Mouse (Mus musculus) cortical plate, adult 2 months (tissue): ENCODE results near the gene Nthl1.

Experiments used
- CTCF ChIP-seq: fragments of 200-500 bp; IDR thresholded peaks from 2 replicates; pipeline ENCODE4 v1.5.1; 2011; ENCODE audit warnings: mild to moderate bottlenecking, control low read depth, low read length; ENCODE audit not compliant: insufficient read depth; ENCODE audit errors: extremely low read depth
- POLR2A ChIP-seq: fragments of 200-500 bp; IDR thresholded peaks from 2 replicates; pipeline ENCODE4 v1.6.1; 2011; ENCODE audit warnings: mild to moderate bottlenecking, low read length, control low read depth; ENCODE audit not compliant: insufficient read depth; ENCODE audit errors: extremely low read depth

- TF ChIP-seq CTCF (peak; percentile 87), POLR2A (no peak)
Measured at GRCm38 (mm10) chr17:24653967-24654710, 21.7 kb downstream of the Nthl1 start.
